Mouse (Mus musculus) kidney, postnatal 25 days (tissue): ENCODE measurements around the gene Baz2b.
A peak's percentile ranks its signal among the peaks of the same experiment; 100 is the strongest.
"Not testable (repeated sequence)": the region's sequence is repeated elsewhere in the genome, so short reads cannot be mapped to it uniquely, and the experiment has no call there.

Experiments used
- DNase-seq, 2 experiments: peaks; one replicate each; pipeline ENCODE4 v3.0.0; 2021; ENCODE audit warnings: mixed read lengths in 2 of 2

Gene Baz2b

GRCm38 (mm10) chr2:59951127-59951526 lies 258.5 kb downstream of the Baz2b start:
- no peak for DNase-seq

GRCm38 (mm10) chr2:59936296-59936695 lies 273.3 kb downstream of the Baz2b start:
- no peak for DNase-seq

- no peak for DNase-seq
Measured at GRCm38 (mm10) chr2:59933129-59933528, 276.5 kb downstream of the Baz2b start.

GRCm38 (mm10) chr2:59932244-59932643 lies 277.4 kb downstream of the Baz2b start:
- DNase-seq: no peak

- DNase-seq: no peak
Measured at GRCm38 (mm10) chr2:59913610-59914009, 296.0 kb downstream of the Baz2b start.

GRCm38 (mm10) chr2:59908048-59908447 lies 301.6 kb downstream of the Baz2b start:
- no peak for DNase-seq

- no peak for DNase-seq
Measured at GRCm38 (mm10) chr2:59904007-59904406, 305.6 kb downstream of the Baz2b start.

- no peak for DNase-seq
Measured at GRCm38 (mm10) chr2:59898666-59899065, 311.0 kb downstream of the Baz2b start.

GRCm38 (mm10) chr2:59898105-59898504 lies 311.5 kb downstream of the Baz2b start:
- no peak for DNase-seq

- no peak for DNase-seq
Measured at GRCm38 (mm10) chr2:59896837-59897236, 312.8 kb downstream of the Baz2b start.

GRCm38 (mm10) chr2:59896400-59896799 lies 313.2 kb downstream of the Baz2b start:
- no peak for DNase-seq

GRCm38 (mm10) chr2:59889699-59890098 lies 319.9 kb downstream of the Baz2b start:
- no peak for DNase-seq

- no peak for DNase-seq
Measured at GRCm38 (mm10) chr2:59882742-59883281, 326.8 kb downstream of the Baz2b start.

GRCm38 (mm10) chr2:59881831-59882741 lies 327.6 kb downstream of the Baz2b start, which contains the start of gene Wdsub1:
Wdsub1 (minus strand) TSS chr2:59882591.
- DNase-seq: peak; percentile 97

- DNase-seq: no peak
Measured at GRCm38 (mm10) chr2:59881404-59881803, 328.2 kb downstream of the Baz2b start.

GRCm38 (mm10) chr2:59878221-59878620 lies 331.4 kb downstream of the Baz2b start:
- peak in 1 of 2 experiments; percentile 50 for DNase-seq

- no peak for DNase-seq
Measured at GRCm38 (mm10) chr2:59877335-59877734, 332.3 kb downstream of the Baz2b start.

- no peak for DNase-seq
Measured at GRCm38 (mm10) chr2:59876482-59876881, 333.2 kb downstream of the Baz2b start.

- DNase-seq: no peak
Measured at GRCm38 (mm10) chr2:59870526-59870925, 339.1 kb downstream of the Baz2b start.

- DNase-seq: no peak
Measured at GRCm38 (mm10) chr2:59862618-59863017, 347.0 kb downstream of the Baz2b start.

- no peak for DNase-seq
Measured at GRCm38 (mm10) chr2:59854363-59854762, 355.3 kb downstream of the Baz2b start.

GRCm38 (mm10) chr2:59853543-59853942 lies 356.1 kb downstream of the Baz2b start:
- DNase-seq: no peak

- no peak for DNase-seq
Measured at GRCm38 (mm10) chr2:59852916-59853315, 356.7 kb downstream of the Baz2b start.

- DNase-seq: not testable (repeated sequence)
Measured at GRCm38 (mm10) chr2:59851885-59852284, 357.8 kb downstream of the Baz2b start.
